8 mouse cellular contexts compared by ENCODE assay signal in genomic region chr17:34655160-34655559, GRCm38 (mm10). TPM values are rescaled to one million over a fixed set of nuclear protein-coding genes. Genes with fewer than 3 reads are reported as not detected.
DNase-seq lines count a peak whose midpoint lies in the region; ATAC-seq and TF ChIP-seq lines count a peak whose summit lies in the region.

No protein-coding gene starts in this region.

- TF ChIP-seq POLR2A in heart, adult 2 months (IDR thresholded peaks at IDR 0.05; ENCODE audit: insufficient read depth, low read depth, low read length) = no peak; the same call in none of the 2 replicates

- ATAC-seq in limb, embryonic 12.5 days (ENCODE audit: insufficient number of reproducible peaks, insufficient read depth, low FRiP score, low TSS enrichment, low read depth) = no peak
- no peak for ATAC-seq in erythroid progenitor cell, adult 5-6 weeks (replicated peaks; ENCODE audit: low FRiP score, poor library complexity, severe bottlenecking)

- H3K9ac ChIP-seq in heart, adult 2 months (ENCODE audit: low read depth, low read length) = peak overlapping the region; percentile 4; the same call in 1 of the 2 replicates
- no peak overlapping the region for H3K9ac ChIP-seq in limb, embryonic 12.5 days (replicated peaks)

- WGBS in heart, adult 2 months = 34% methylated on average over 7 of the region's 7 CpGs
- 90% methylated on average over 7 of the region's 7 CpGs for WGBS in limb, embryonic 12.5 days

- no peak for TF ChIP-seq CTCF in heart, adult 2 months (IDR thresholded peaks at IDR 0.05)

- no peak overlapping the region for H3K4me3 ChIP-seq in heart, adult 2 months
- no peak overlapping the region for H3K4me3 ChIP-seq in limb, embryonic 12.5 days (replicated peaks)

- intact Hi-C loops in heart, adult 2 months (cut with DNase I) = loop anchor here (2.0 to 5.0 kb wide), 2 partner anchors 26 to 37 kb away; no protein-coding TSS in a partner anchor

- H3K4me2 ChIP-seq in limb, embryonic 12.5 days = no peak overlapping the region

- peak overlapping the region; percentile 83 for H3K27ac ChIP-seq in heart, adult 2 months
- 0 out of 2 replicates have a peak overlapping the region, but pooled peaks have one; percentile 4 for H3K27ac ChIP-seq in limb, embryonic 12.5 days

- TF ChIP-seq EP300 in heart, adult 2 months (IDR thresholded peaks at IDR 0.05; ENCODE audit: insufficient read depth, low read depth, low read length) = no peak

- H3K4me1 ChIP-seq in heart, adult 2 months (ENCODE audit: control insufficient read depth, insufficient read depth, low read length) = peaks cover 26% of the 10 kb centered on the region
- peaks cover 4% of the 10 kb centered on the region for H3K4me1 ChIP-seq in limb, embryonic 12.5 days (replicated peaks)

- no peaks in the 10 kb centered on the region for H3K79me2 ChIP-seq in heart, adult 2 months (replicated peaks; ENCODE audit: control insufficient read depth, insufficient read depth, low read length)

- H3K27me3 ChIP-seq in heart, adult 2 months (ENCODE audit: control insufficient read depth, insufficient read depth, low read length) = no peaks in the 10 kb centered on the region
- H3K27me3 ChIP-seq in limb, embryonic 12.5 days = peaks cover 22% of the 10 kb centered on the region

- H3K9me3 ChIP-seq in limb, embryonic 12.5 days = no peaks in the 10 kb centered on the region

- no peaks in the 10 kb centered on the region for H3K36me3 ChIP-seq in heart, adult 2 months (ENCODE audit: control insufficient read depth, insufficient read depth, low read length)
- H3K36me3 ChIP-seq in limb, embryonic 12.5 days = peaks cover 53% of the 10 kb centered on the region

- peak in 1 of 2 experiments; percentile 84 for DNase-seq in heart, adult 2 months
- DNase-seq in heart, adult 9 months (ENCODE audit: low spot score in 2 of 2) = no peak
- peak; percentile 43 for DNase-seq in urinary bladder, postnatal 25 days (ENCODE audit: low spot score)
- no peak for DNase-seq in urinary bladder, postnatal 10 days (ENCODE audit: low spot score)
- DNase-seq in left cerebral cortex, adult 9 months (ENCODE audit: low spot score in 2 of 2) = no peak
- DNase-seq in embryo, embryonic 10.5 days (ENCODE audit: low spot score) = no peak

RNA-seq across cellular contexts. Expression of gene Atf6b, which starts 8.2 kb away (rescaled TPM):
- total RNA-seq in heart, adult 2 months (2021) = 10 to 100 TPM; 15.3 to 18.4 TPM
- 25.3 and 27.4 TPM in 2 replicates for polyA plus RNA-seq in heart, adult 2 months (2012; rRNA removed)
- 94.8 and 103 TPM in 2 replicates for polyA plus RNA-seq in limb, embryonic 12.5 days (2016; fragmentation: Nextera tagmentation; extraction: Ambion mirVana)
- total RNA-seq in erythroid progenitor cell, adult 5-6 weeks (2015; ENCODE audit: low replicate concordance) = 5.4 and 8.3 TPM in 2 replicates
- total RNA-seq in erythroid progenitor cell, adult 5-6 weeks (2017; ENCODE audit: low replicate concordance) = 2.6 and 5.0 TPM in 2 replicates

RNA-seq across cellular contexts. Expression of gene Fkbpl, which starts 10.6 kb away (rescaled TPM):
- total RNA-seq in heart, adult 2 months (2021) = 1 to 10 TPM; 7.9 TPM
- 4.0 and 8.8 TPM in 2 replicates for polyA plus RNA-seq in heart, adult 2 months (2012; rRNA removed)
- 14.0 and 19.5 TPM in 2 replicates for polyA plus RNA-seq in limb, embryonic 12.5 days (2016; fragmentation: Nextera tagmentation; extraction: Ambion mirVana)
- 2.5 TPM in 1 of 2 replicates, not detected in the other for total RNA-seq in erythroid progenitor cell, adult 5-6 weeks (2015; ENCODE audit: low replicate concordance)
- 2.6 and 4.9 TPM in 2 replicates for total RNA-seq in erythroid progenitor cell, adult 5-6 weeks (2017; ENCODE audit: low replicate concordance)

RNA-seq across cellular contexts. Expression of gene Tnxb, which starts 15.2 kb away (rescaled TPM):
- 10 to 100 TPM; 28.5 to 28.8 TPM for total RNA-seq in heart, adult 2 months (2021)
- 27.3 and 32.7 TPM in 2 replicates for polyA plus RNA-seq in heart, adult 2 months (2012; rRNA removed)
- not detected in 2 replicates for polyA plus RNA-seq in limb, embryonic 12.5 days (2016; fragmentation: Nextera tagmentation; extraction: Ambion mirVana)
- total RNA-seq in erythroid progenitor cell, adult 5-6 weeks (2015; ENCODE audit: low replicate concordance) = not detected in 2 replicates
- not detected in 2 replicates for total RNA-seq in erythroid progenitor cell, adult 5-6 weeks (2017; ENCODE audit: low replicate concordance)

RNA-seq across cellular contexts. Expression of gene Prrt1, which starts 25.8 kb away (rescaled TPM):
- total RNA-seq in heart, adult 2 months (2021) = 1 to 10 TPM in 1 of 2 experiments, under 1 TPM in 1; 0.86 to 1.4 TPM
- polyA plus RNA-seq in heart, adult 2 months (2012; rRNA removed) = 2.7 and 7.0 TPM in 2 replicates
- polyA plus RNA-seq in limb, embryonic 12.5 days (2016; fragmentation: Nextera tagmentation; extraction: Ambion mirVana) = 0.20 and 0.28 TPM in 2 replicates
- not detected in 2 replicates for total RNA-seq in erythroid progenitor cell, adult 5-6 weeks (2015; ENCODE audit: low replicate concordance)
- total RNA-seq in erythroid progenitor cell, adult 5-6 weeks (2017; ENCODE audit: low replicate concordance) = not detected in 2 replicates

RNA-seq across cellular contexts. Expression of gene Ppt2, which starts 26.9 kb away (rescaled TPM):
- total RNA-seq in heart, adult 2 months (2021) = 10 to 100 TPM; 53.0 to 63.9 TPM
- 50.5 and 55.7 TPM in 2 replicates for polyA plus RNA-seq in heart, adult 2 months (2012; rRNA removed)
- polyA plus RNA-seq in limb, embryonic 12.5 days (2016; fragmentation: Nextera tagmentation; extraction: Ambion mirVana) = 15.9 and 17.6 TPM in 2 replicates
- 6.7 and 13.0 TPM in 2 replicates for total RNA-seq in erythroid progenitor cell, adult 5-6 weeks (2015; ENCODE audit: low replicate concordance)
- total RNA-seq in erythroid progenitor cell, adult 5-6 weeks (2017; ENCODE audit: low replicate concordance) = 3.2 and 4.0 TPM in 2 replicates

Comparison
In these comparisons a context has a peak if more than half of its experiments do, and no peak if none do; other contexts are left out.
1. RNA of gene Tnxb, which starts 15.2 kb away (total RNA-seq): 28.5 to 28.8 TPM in heart, adult 2 months; not detected in erythroid progenitor cell, adult 5-6 weeks; every median in the first group is over 10 times any median in the second.